Mouse (Mus musculus): ENCODE data around the gene Olfr1170. TPM values are rescaled to one million over a fixed set of nuclear protein-coding genes. Genes with fewer than 3 reads are reported as not detected.

Olfr1170 gene
- not detected in 2 replicates for polyA plus RNA-seq (2012; rRNA removed; ENCODE audit: low replicate concordance)

GRCm38 (mm10) chr2:88228234-88228633, at the start of gene Olfr1170:
TSS of gene Olfr1170 (minus strand) at chr2:88228334.

GRCm38 (mm10) chr2:88181580-88181979, 46.6 kb downstream of the Olfr1170 start, which contains the start of gene Olfr1168:
TSS of gene Olfr1168 (plus strand) at chr2:88181880.

Other genes with a start within 250 kb of the Olfr1170 start
- not detected in 2 replicates for gene Olfr1158, start 238.2 kb downstream of the Olfr1170 start, polyA plus RNA-seq (2012; rRNA removed; ENCODE audit: low replicate concordance)
- gene Olfr1160, start 220.1 kb downstream of the Olfr1170 start, polyA plus RNA-seq (2012; rRNA removed; ENCODE audit: low replicate concordance): not detected in 2 replicates
- gene Olfr1161, start 205.6 kb downstream of the Olfr1170 start, polyA plus RNA-seq (2012; rRNA removed; ENCODE audit: low replicate concordance): not detected in 2 replicates
- not detected in 2 replicates for gene Olfr73, start 190.6 kb downstream of the Olfr1170 start, polyA plus RNA-seq (2012; rRNA removed; ENCODE audit: low replicate concordance)
- not detected in 2 replicates for gene Olfr1162, start 177.2 kb downstream of the Olfr1170 start, polyA plus RNA-seq (2012; rRNA removed; ENCODE audit: low replicate concordance)
- not detected in 2 replicates for gene Olfr1163, start 156.5 kb downstream of the Olfr1170 start, polyA plus RNA-seq (2012; rRNA removed; ENCODE audit: low replicate concordance)
- not detected in 2 replicates for gene Olfr1164, start 134.4 kb downstream of the Olfr1170 start, polyA plus RNA-seq (2012; rRNA removed; ENCODE audit: low replicate concordance)
- gene Olfr1166, start 100.1 kb downstream of the Olfr1170 start, polyA plus RNA-seq (2012; rRNA removed; ENCODE audit: low replicate concordance): not detected in 2 replicates
- not detected in 2 replicates for gene Olfr1167, start 73.1 kb downstream of the Olfr1170 start, polyA plus RNA-seq (2012; rRNA removed; ENCODE audit: low replicate concordance)
- not detected in 2 replicates for gene Olfr1168, start 46.5 kb downstream of the Olfr1170 start, polyA plus RNA-seq (2012; rRNA removed; ENCODE audit: low replicate concordance)
- not detected in 2 replicates for gene Olfr1173, start 51.5 kb upstream of the Olfr1170 start, polyA plus RNA-seq (2012; rRNA removed; ENCODE audit: low replicate concordance)
- gene Olfr1174-ps, start 86.8 kb upstream of the Olfr1170 start, polyA plus RNA-seq (2012; rRNA removed; ENCODE audit: low replicate concordance): not detected in 2 replicates
- not detected in 2 replicates for gene Olfr1175-ps, start 98.9 kb upstream of the Olfr1170 start, polyA plus RNA-seq (2012; rRNA removed; ENCODE audit: low replicate concordance)
- not detected in 2 replicates for gene Olfr1176, start 108.4 kb upstream of the Olfr1170 start, polyA plus RNA-seq (2012; rRNA removed; ENCODE audit: low replicate concordance)
- not detected in 2 replicates for gene Olfr1177-ps, start 118.2 kb upstream of the Olfr1170 start, polyA plus RNA-seq (2012; rRNA removed; ENCODE audit: low replicate concordance)
- gene Olfr1178, start 158.7 kb upstream of the Olfr1170 start, polyA plus RNA-seq (2012; rRNA removed; ENCODE audit: low replicate concordance): not detected in 2 replicates
- gene Olfr1179, start 178.1 kb upstream of the Olfr1170 start, polyA plus RNA-seq (2012; rRNA removed; ENCODE audit: low replicate concordance): not detected in 2 replicates
- not detected in 2 replicates for gene Olfr1180, start 190.8 kb upstream of the Olfr1170 start, polyA plus RNA-seq (2012; rRNA removed; ENCODE audit: low replicate concordance)
- gene Olfr1181, start 197.8 kb upstream of the Olfr1170 start, polyA plus RNA-seq (2012; rRNA removed; ENCODE audit: low replicate concordance): not detected in 2 replicates
- not detected in 2 replicates for gene Gm13757, start 220.8 kb upstream of the Olfr1170 start, polyA plus RNA-seq (2012; rRNA removed; ENCODE audit: low replicate concordance)
- gene Olfr1183, start 226.5 kb upstream of the Olfr1170 start, polyA plus RNA-seq (2012; rRNA removed; ENCODE audit: low replicate concordance): not detected in 2 replicates